Mouse (Mus musculus): ENCODE measurements around the gene Txn2.

The Txn2 gene

GRCm38 (mm10) chr15:77934326-77934725, 5.5 kb upstream of the Txn2 start:
- DNase-seq (ENCODE audit: extremely low spot score, low spot score), result no peak

- DNase-seq (ENCODE audit: extremely low spot score, low spot score), result peak; percentile 98
Observed at GRCm38 (mm10) chr15:77933770-77934169, 5.0 kb upstream of the Txn2 start.

- no peak for DNase-seq (ENCODE audit: extremely low spot score, low spot score)
Observed at GRCm38 (mm10) chr15:77933222-77933621, 4.4 kb upstream of the Txn2 start.

DNA sequence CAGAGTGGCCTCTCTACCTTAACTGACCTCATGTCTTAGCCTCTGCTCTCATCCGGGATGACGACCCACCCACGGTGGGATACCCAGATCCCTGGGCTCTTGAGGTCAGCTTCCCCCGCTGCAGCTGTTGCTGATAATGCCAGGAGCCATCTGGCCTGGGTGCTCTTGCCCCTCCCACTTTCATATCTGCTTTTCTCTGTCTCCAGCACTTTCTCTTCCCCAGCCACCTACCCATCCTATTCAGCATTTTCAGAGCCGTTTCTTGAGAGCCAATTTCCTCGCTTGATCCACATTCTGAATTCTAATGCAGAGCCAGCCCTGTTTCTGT, 2.8 kb upstream of the Txn2 start:
- DNase-seq (ENCODE audit: extremely low spot score, low spot score), result no peak

DNA sequence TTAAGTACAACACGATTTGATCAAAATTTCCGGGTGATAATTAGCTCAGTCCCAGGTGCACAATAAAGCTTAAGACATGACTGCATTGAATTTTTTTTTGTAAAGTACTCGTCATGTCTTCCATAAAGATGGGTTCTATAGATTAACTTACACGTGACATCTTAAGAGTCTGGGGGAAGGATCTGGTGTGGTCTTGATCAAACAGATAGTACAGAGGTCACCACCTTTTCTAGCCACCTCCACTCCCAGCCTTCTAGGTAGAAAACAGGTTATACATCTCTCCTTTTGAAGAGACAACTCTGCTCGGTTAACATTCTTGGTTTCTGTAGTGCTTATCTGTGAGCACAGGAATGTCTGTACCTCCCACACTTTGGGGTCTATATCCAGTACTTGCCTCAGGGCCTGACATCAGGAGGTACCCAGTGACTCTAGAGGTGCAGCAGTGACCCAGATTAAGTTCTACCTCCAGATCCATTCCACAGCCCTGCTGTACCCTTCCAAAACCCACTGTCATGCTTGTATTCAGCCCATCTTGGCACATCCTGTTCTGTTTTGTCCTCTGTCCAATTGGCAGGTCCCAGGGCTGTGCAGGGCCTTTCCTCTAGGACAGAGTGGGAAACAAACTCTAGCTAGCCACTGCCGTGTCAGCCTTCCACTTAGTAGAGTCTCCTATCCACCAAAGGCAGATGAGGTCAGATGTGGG, 2.3 kb upstream of the Txn2 start:
- DNase-seq (ENCODE audit: extremely low spot score, low spot score), result no peak

DNA sequence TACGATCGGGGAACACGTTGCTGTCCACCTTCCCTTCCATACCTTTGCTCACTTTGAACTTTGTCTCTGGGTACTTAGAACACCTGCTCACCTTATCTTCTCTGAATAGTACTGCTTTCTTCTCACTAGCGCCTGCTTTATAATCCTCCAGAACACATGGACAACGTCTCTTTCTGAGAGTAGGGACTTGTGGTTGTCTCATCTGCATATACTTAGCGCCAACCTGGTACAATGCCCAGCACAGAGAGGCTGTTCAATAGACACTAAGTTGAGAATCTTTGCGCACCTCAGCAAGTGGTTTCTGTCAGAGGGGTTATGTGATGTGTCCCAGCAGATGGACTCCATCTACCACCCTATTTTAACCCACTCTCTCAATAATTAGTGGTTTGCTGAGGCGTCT, 998 bp upstream of the Txn2 start:
- no peak for DNase-seq (ENCODE audit: extremely low spot score, low spot score)

DNA sequence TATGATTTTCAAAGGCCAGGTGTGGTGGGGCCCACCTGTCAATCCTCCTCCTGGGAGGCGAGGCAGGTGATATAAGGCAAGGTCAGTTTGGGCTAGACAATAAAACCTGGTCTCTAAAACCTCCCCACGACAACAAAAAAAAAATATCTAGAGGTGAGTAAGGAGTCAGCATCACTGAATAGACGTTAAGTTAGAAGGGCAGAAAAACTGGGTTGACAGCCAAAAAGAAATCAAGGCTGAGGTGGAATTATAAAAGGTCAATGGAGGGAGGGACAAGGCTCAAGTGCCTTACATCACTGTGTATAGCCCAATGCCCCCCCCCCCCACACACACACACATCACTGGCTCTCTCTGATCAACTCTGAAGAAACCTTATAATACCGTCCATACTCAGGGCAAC, 715 bp downstream of the Txn2 start:
- no peak for DNase-seq (ENCODE audit: extremely low spot score, low spot score)

DNA sequence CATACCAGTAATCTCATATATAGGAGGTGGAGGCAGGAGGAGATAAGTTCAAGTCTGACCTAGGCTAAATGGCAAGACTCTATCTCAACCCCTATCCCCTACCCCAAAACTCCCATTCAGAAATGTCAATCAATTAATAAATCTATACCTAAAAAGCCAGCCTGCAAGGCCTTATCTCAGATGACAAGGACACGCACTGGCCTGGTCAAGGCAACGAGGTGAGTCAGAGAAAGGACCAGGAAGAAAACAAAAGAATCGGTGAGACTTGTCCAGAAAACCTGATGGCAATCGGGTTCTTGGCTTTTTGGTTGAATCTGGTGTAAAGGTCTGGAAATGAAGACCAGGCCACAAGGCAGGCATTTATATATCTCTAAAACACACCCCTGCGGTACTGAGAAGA, 1.9 kb downstream of the Txn2 start:
- DNase-seq (ENCODE audit: extremely low spot score, low spot score), result no peak

- no peak for DNase-seq (ENCODE audit: extremely low spot score, low spot score)
Observed at GRCm38 (mm10) chr15:77925195-77925594, 3.6 kb downstream of the Txn2 start.

- DNase-seq (ENCODE audit: extremely low spot score, low spot score), result no peak
Observed at GRCm38 (mm10) chr15:77923267-77924035, 5.4 kb downstream of the Txn2 start.

DNA sequence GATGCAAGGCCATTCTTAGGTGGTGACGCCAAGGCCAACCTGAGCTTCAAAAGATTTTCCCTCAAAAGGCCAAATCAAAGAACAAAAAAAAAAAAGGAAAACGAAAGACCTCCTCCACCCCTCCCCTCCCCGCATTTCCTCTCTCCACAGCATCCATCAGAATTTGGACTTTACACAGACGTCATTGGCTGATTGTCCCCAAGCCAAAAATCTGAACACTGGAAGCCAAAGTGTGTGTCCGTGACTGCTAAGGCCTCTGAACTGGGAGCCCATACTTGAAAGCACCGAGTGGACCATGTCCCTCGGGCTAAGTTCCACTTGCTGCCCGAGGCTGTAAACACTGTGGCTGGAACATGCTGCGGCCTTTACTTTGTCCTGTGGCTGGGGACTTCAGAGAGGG, 6.1 kb downstream of the Txn2 start:
- no peak for DNase-seq (ENCODE audit: extremely low spot score, low spot score)

GRCm38 (mm10) chr15:77921636-77922035, 7.2 kb downstream of the Txn2 start:
- DNase-seq (ENCODE audit: extremely low spot score, low spot score), result no peak

DNA sequence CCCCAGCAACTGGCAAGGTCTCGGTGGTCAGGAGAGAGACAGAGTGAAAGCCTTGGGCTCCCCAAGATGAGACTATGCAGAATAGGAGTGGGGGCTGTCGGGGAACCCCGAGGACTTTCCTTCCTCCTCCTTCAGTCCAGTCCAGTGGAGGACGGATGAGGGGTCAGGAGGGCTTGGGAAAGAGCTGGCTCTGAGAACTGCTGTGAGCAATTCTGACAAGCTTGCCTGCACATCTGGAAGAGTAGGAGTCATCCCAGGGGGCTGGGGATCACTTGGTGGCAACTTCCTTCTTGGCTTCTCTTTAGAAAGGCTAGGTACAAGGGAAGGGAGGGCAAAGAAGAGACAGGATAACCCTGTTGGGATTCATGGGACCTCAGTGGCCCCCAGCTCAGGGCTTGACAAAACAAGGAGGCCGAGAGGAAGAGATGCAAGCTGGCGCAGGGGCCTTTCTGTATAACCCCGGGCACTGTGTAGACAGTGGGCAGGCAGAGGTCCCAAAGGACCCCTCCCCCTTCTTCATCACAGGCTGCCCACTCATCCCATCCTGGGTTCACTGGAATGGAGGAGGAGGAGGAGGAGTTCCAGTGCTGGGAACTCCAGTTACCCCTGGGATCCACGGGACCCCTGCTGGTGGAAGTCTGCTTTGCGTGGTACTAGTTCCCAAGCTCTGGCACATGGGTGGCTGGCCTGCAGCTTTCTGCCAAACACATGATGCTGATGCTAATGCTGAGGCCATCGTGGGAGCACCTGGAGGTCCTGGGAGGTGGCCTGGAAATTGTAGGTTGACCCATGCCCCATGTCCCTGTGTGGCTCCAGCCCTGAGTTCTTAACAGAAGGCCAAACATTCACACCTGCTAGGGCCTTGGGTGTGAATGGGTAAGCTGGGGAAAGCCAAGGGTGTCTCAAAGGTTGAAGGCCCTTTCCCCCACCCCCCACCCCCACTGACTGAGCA, 8.0 kb downstream of the Txn2 start:
- DNase-seq (ENCODE audit: extremely low spot score, low spot score), result no peak

DNA sequence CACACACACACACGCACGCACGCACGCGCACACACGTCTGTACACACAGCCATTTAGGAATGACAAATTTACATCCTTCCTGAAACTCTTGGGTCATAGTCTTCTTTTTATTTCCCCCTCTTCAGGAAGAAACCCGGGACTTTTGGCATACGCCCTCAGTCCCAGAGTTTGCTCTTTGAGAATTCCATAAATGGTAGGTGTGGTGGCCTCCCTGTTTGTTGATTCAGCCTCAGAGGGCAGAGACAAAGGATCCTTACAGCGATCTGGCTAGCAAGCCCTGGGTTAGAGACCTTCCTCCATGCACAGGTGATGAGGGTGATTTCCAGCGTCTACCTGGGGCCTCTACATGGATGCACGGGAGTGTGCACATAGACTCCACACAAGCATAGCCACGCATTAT, 9.4 kb downstream of the Txn2 start:
- DNase-seq (ENCODE audit: extremely low spot score, low spot score), result no peak

- peak; percentile 93 for DNase-seq (ENCODE audit: extremely low spot score, low spot score)
Observed at GRCm38 (mm10) chr15:77916851-77917544, 11.8 kb downstream of the Txn2 start.

GRCm38 (mm10) chr15:77915287-77915686, 13.5 kb downstream of the Txn2 start:
- DNase-seq (ENCODE audit: extremely low spot score, low spot score), result peak; percentile 11

DNA sequence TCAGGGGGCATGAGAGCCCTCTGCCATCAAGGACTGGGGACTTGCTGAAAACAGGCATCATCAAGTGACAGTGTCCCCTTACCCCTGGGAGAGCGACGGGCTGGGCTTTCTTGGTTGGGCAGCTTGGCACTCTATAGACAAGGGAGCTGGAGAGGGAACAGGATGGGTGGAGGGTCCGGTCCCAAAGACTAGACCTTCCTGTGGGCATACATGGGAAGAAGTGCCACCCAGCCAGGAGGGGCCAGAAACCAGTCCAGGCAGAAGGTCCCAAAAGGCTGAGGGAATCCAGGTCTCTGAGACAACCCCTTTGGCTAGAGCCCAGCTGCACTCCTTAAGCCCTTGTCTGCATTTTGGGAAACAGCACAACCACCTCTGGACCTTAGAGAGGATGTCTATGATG, 14.3 kb downstream of the Txn2 start:
- no peak for DNase-seq (ENCODE audit: extremely low spot score, low spot score)

DNA sequence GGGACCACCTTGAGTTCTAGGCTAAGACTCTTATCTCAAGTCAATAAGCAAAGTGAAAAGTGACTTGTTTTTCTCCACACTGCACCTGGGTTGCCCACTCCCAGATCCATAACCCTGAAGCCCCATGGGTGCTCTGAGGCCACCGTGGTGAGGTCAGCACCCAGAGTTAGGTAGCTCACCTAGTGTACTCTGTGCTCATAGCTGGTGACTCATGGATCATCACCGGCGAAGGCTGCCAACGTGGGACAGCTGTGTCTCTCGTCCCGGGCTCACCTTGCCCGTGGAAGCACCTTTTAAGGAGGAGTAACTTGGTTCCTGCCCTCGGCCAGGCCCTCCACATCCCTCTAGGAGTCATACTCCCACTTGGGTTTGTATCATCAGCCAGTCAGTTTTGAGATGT, 15.8 kb downstream of the Txn2 start:
- DNase-seq (ENCODE audit: extremely low spot score, low spot score), result no peak

DNA sequence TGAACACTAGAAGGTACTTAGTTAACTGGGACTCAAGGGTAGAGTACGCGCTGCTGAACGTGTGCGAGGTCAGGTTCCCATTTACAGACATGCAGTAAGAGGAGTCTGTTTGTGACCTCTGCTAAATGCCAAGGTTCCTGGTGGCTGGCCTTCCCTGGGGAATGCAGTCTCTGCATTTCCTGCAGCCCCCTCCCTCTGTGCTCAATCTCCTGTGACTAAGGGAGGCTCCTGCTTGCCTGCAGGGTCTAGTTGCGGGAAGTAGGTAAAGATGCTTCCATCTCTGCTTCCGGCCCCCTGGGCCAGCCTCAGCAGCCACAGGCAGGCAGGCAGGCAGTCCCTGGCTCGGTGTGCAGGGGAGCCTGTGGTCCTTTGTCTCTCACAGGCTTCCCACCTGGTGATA, 16.2 kb downstream of the Txn2 start:
- no peak for DNase-seq (ENCODE audit: extremely low spot score, low spot score)

DNA sequence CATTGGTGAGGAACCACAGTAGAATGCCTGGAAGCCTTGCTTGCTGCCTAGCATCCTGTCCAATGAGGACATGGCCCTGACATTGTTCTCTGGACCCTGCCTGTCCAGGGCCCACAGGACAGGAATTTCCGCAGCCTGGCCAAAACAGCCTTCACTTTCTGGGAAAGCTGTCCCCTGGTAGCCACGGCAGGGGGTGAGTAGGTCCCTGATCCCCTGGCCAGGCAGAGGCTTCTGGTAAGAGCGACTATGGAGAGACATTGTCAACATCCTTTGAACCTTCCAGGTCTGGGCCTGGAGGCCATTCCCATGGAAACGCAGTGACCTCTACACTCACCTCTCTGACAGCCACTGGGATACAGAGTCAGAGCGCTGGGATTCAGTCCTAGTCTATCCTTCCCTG, 16.8 kb downstream of the Txn2 start:
- no peak for DNase-seq (ENCODE audit: extremely low spot score, low spot score)

GRCm38 (mm10) chr15:77911065-77911464, 17.7 kb downstream of the Txn2 start:
- DNase-seq (ENCODE audit: extremely low spot score, low spot score), result no peak
